Mouse (Mus musculus) forebrain, embryonic 11.5 days (tissue): Measurements from ENCODE around the gene Svep1. TPM values are rescaled to one million over a fixed set of nuclear protein-coding genes. Genes with fewer than 3 reads are reported as not detected.

Experiments used
- ATAC-seq: fragments of 200-750 bp; cut with Nextera tagmentation; replicated peaks from 2 replicates; pipeline ENCODE4 v1.8.0; 2017; ENCODE audit warnings: moderate TSS enrichment; ENCODE audit not compliant: low FRiP score
- DNase-seq: peaks from one replicate; pipeline ENCODE4 v3.0.0-alpha.2; 2017; ENCODE audit warnings: low spot score
- H3K27ac ChIP-seq: fragments of 300-500 bp; sonication (generic); 2 replicates; pipeline ENCODE4 v1.5.1; 2014; ENCODE audit warnings: low read depth, low read length
- H3K27me3 ChIP-seq: fragments of 300-500 bp; sonication (generic); 2 replicates; pipeline ENCODE4 v1.6.1; 2014; ENCODE audit warnings: mild to moderate bottlenecking, low read length, mixed read lengths; ENCODE audit not compliant: control insufficient read depth, insufficient read depth
- H3K36me3 ChIP-seq: fragments of 300-500 bp; sonication (generic); 2 replicates; pipeline ENCODE4 v1.6.1; 2014; ENCODE audit warnings: mild to moderate bottlenecking, low read length, moderate library complexity, mixed read lengths; ENCODE audit not compliant: control insufficient read depth, insufficient read depth
- H3K4me1 ChIP-seq: fragments of 300-500 bp; sonication (generic); replicated peaks from 2 replicates; pipeline ENCODE4 v1.6.1; 2014; ENCODE audit warnings: low read length, mixed read lengths; ENCODE audit not compliant: control insufficient read depth, insufficient read depth
- H3K4me2 ChIP-seq: fragments of 300-500 bp; sonication (generic); 2 replicates; pipeline ENCODE4 v1.6.1; 2014; ENCODE audit warnings: low read depth, mild to moderate bottlenecking, low read length, moderate library complexity, mixed read lengths; ENCODE audit not compliant: severe bottlenecking
- H3K4me3 ChIP-seq: fragments of 300-500 bp; sonication (generic); 2 replicates; pipeline ENCODE4 v1.5.1; 2014; ENCODE audit warnings: low read depth, low read length
- H3K9ac ChIP-seq: fragments of 300-500 bp; sonication (generic); 2 replicates; pipeline ENCODE4 v1.6.1; 2014; ENCODE audit warnings: low read length
- H3K9me3 ChIP-seq: fragments of 300-500 bp; sonication (generic); 2 replicates; pipeline ENCODE4 v1.6.1; 2016; ENCODE audit warnings: low read length, mixed read lengths; ENCODE audit not compliant: control insufficient read depth
- WGBS: fragments of 180-500 bp; shearing (Covaris S2); extraction: QIAGEN DNeasy Blood & Tissue Kit; methylation state at CpG from one replicate; pipeline ENCODE4 v1.1.7; 2014; 5-methylcytosine and 5-hydroxymethylcytosine counted together
- polyA plus RNA-seq: library from polyadenylated mRNA; unstranded; fragments of >200 nt; fragmentation: Nextera tagmentation; extraction: Ambion mirVana; gene quantifications from 2 replicates; pipeline ENCODE4 v1.2.1, GENCODE M21; 2014

Svep1 gene
- polyA plus RNA-seq, 1 experiment from 2014 or later: 3.6 TPM

GRCm38 (mm10) chr4:58133610-58134309, 72.9 kb downstream of the Svep1 start:
- Histone ChIP-seq H3K36me3 (no peaks in the 10 kb centered on the region), H3K27me3 (no peaks in the 10 kb centered on the region), H3K4me2 (no peak overlapping the region), H3K9me3 (no peaks in the 10 kb centered on the region), H3K4me1 (no peaks in the 10 kb centered on the region), H3K27ac (no peak overlapping the region), H3K4me3 (no peak overlapping the region), H3K9ac (no peak overlapping the region)
- no peak for ATAC-seq
- DNase-seq: no peak
- 19% methylated on average over 1 of the region's 1 CpGs for WGBS

- Histone ChIP-seq H3K36me3 (no peaks in the 10 kb centered on the region), H3K4me2 (no peak overlapping the region), H3K4me1 (no peaks in the 10 kb centered on the region), H3K9ac (no peak overlapping the region), H3K27me3 (no peaks in the 10 kb centered on the region), H3K27ac (no peak overlapping the region), H3K9me3 (no peaks in the 10 kb centered on the region), H3K4me3 (no peak overlapping the region)
- 90% methylated on average over 4 of the region's 4 CpGs for WGBS
- ATAC-seq: no peak
- DNase-seq: no peak
Observed at GRCm38 (mm10) chr4:58129844-58130243, 76.8 kb downstream of the Svep1 start.

- H3K36me3 ChIP-seq: no peaks in the 10 kb centered on the region
- no peak overlapping the region for H3K27ac ChIP-seq
- no peak overlapping the region for H3K9ac ChIP-seq
- H3K4me1 ChIP-seq: no peaks in the 10 kb centered on the region
- no peaks in the 10 kb centered on the region for H3K27me3 ChIP-seq
- no peak overlapping the region for H3K4me2 ChIP-seq
- no peak for DNase-seq
- WGBS: 83% methylated on average over 5 of the region's 5 CpGs
- H3K9me3 ChIP-seq: no peaks in the 10 kb centered on the region
- no peak overlapping the region for H3K4me3 ChIP-seq
- no peak for ATAC-seq
Observed at GRCm38 (mm10) chr4:58127024-58127423, 79.6 kb downstream of the Svep1 start.

GRCm38 (mm10) chr4:58115452-58115851, 91.2 kb downstream of the Svep1 start:
- Histone ChIP-seq H3K9ac (no peak overlapping the region), H3K9me3 (no peaks in the 10 kb centered on the region), H3K27ac (no peak overlapping the region), H3K27me3 (no peaks in the 10 kb centered on the region), H3K4me3 (no peak overlapping the region), H3K4me2 (no peak overlapping the region), H3K36me3 (no peaks in the 10 kb centered on the region), H3K4me1 (0 out of 2 replicates have a peak, but pooled peaks cover 2% of the 10 kb centered on the region)
- ATAC-seq (no peak), DNase-seq (no peak)
- 50% methylated on average over 8 of the region's 8 CpGs for WGBS

- no peaks in the 10 kb centered on the region for H3K9me3 ChIP-seq
- H3K4me2 ChIP-seq: no peak overlapping the region
- H3K27ac ChIP-seq: no peak overlapping the region
- 0 out of 2 replicates have a peak, but pooled peaks cover 2% of the 10 kb centered on the region for H3K4me1 ChIP-seq
- no peak overlapping the region for H3K9ac ChIP-seq
- 90% methylated on average over 10 of the region's 10 CpGs for WGBS
- no peaks in the 10 kb centered on the region for H3K36me3 ChIP-seq
- no peaks in the 10 kb centered on the region for H3K27me3 ChIP-seq
- DNase-seq: no peak
- H3K4me3 ChIP-seq: no peak overlapping the region
- no peak for ATAC-seq
Observed at GRCm38 (mm10) chr4:58111008-58111407, 95.7 kb downstream of the Svep1 start.

GRCm38 (mm10) chr4:58109793-58110192, 96.9 kb downstream of the Svep1 start:
- no peak overlapping the region for H3K4me2 ChIP-seq
- H3K9ac ChIP-seq: no peak overlapping the region
- H3K36me3 ChIP-seq: no peaks in the 10 kb centered on the region
- no peak overlapping the region for H3K4me3 ChIP-seq
- DNase-seq (no peak), ATAC-seq (no peak)
- no peaks in the 10 kb centered on the region for H3K9me3 ChIP-seq
- no peaks in the 10 kb centered on the region for H3K27me3 ChIP-seq
- 95% methylated on average over 6 of the region's 6 CpGs for WGBS
- H3K27ac ChIP-seq: no peak overlapping the region
- no peaks in the 10 kb centered on the region for H3K4me1 ChIP-seq

- Histone ChIP-seq H3K4me2 (no peak overlapping the region), H3K9ac (no peak overlapping the region), H3K27ac (no peak overlapping the region), H3K4me3 (no peak overlapping the region), H3K9me3 (no peaks in the 10 kb centered on the region), H3K27me3 (no peaks in the 10 kb centered on the region), H3K36me3 (no peaks in the 10 kb centered on the region), H3K4me1 (no peaks in the 10 kb centered on the region)
- DNase-seq (no peak), ATAC-seq (no peak)
- 89% methylated on average over 3 of the region's 3 CpGs for WGBS
Observed at GRCm38 (mm10) chr4:58108364-58108763, 98.3 kb downstream of the Svep1 start.

GRCm38 (mm10) chr4:58097732-58098131, 108.9 kb downstream of the Svep1 start:
- ATAC-seq: no peak
- H3K27me3 ChIP-seq: no peaks in the 10 kb centered on the region
- no peak overlapping the region for H3K27ac ChIP-seq
- H3K36me3 ChIP-seq: no peaks in the 10 kb centered on the region
- H3K4me2 ChIP-seq: no peak overlapping the region
- DNase-seq: no peak
- no peaks in the 10 kb centered on the region for H3K9me3 ChIP-seq
- 90% methylated on average over 9 of the region's 9 CpGs for WGBS
- no peak overlapping the region for H3K9ac ChIP-seq
- H3K4me3 ChIP-seq: no peak overlapping the region
- H3K4me1 ChIP-seq: no peaks in the 10 kb centered on the region

GRCm38 (mm10) chr4:58086738-58087137, 119.9 kb downstream of the Svep1 start:
- H3K36me3 ChIP-seq: no peaks in the 10 kb centered on the region
- no peak overlapping the region for H3K27ac ChIP-seq
- no peak overlapping the region for H3K4me3 ChIP-seq
- H3K4me2 ChIP-seq: no peak overlapping the region
- no peaks in the 10 kb centered on the region for H3K27me3 ChIP-seq
- H3K9me3 ChIP-seq: no peaks in the 10 kb centered on the region
- ATAC-seq: no peak
- no peaks in the 10 kb centered on the region for H3K4me1 ChIP-seq
- no peak for DNase-seq
- 83% methylated on average over 1 of the region's 1 CpGs for WGBS
- H3K9ac ChIP-seq: no peak overlapping the region
